Mouse (Mus musculus) central nervous system, embryonic 14 days (tissue): Measurements from ENCODE around the gene Insyn1. TPM values are rescaled to one million over a fixed set of nuclear protein-coding genes. Genes with fewer than 3 reads are reported as not detected.

Experiments used
- polyA plus RNA-seq: library from polyadenylated mRNA; depleted of rRNA; stranded (reverse); fragments of >200 nt; gene quantifications from 2 replicates; pipeline ENCODE4 v1.2.3, GENCODE M21; 2012; rRNA removed

Gene Insyn1
- polyA plus RNA-seq = 37.9 and 38.7 TPM in 2 replicates

DNA sequence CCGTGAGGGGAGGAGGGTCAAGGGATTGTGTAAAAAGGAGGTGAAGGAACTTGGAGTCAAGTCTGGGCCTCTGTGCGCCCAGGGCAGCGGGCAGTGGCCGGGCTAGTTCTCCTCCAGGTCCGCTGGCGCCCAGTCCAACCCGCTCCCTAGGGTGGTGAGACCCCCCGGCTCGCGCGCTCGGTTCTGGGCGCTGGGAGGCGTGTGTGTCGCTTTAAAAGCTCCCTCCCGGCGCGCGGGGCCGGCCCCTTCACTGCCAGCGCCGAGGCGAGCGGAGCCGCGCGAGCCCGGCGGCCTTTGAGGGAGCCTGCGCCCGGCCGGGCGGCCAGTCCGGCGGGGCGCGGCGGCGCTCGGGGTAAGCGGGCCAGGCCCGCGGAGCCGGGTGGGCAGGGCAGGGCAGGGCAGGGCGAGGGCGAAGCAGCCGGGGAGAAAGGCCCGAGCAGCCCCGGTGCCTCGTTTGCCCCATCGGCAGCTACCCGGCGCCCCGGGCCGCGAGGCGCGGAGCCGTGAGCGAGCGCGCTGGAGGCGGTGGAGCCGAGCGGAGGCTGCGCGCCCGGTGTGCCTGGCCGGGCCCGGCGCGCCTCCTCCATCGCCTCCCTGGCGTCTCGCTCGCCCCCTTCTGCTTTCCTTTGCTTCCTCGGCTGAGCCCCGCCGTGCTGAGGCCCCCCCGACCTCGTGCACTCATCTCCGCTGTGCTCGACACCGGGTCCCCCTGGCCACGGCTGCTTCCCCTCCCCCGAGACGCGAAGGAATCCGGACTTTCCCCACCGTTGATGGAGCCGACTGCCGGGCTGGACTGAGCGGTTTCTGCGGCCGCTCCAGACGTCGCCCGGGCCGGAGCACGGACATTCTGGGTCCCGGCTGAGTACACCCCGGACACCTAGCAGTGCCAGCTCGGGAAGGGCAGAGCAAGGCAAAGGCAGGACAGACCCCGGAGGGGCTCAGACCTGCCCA, at the start of gene Insyn1:
Gene Insyn1 (plus strand): TSS at position 753 of the 951 bp plus-strand sequence.

Other genes with a start within 250 kb of the Insyn1 start
- gene Pml, start 238.8 kb upstream of the Insyn1 start, polyA plus RNA-seq = 8.6 and 10.5 TPM in 2 replicates
- 107 and 109 TPM in 2 replicates for gene Stoml1, start 235.4 kb upstream of the Insyn1 start, polyA plus RNA-seq
- 14.1 and 26.8 TPM in 2 replicates for gene Loxl1, start 175.4 kb upstream of the Insyn1 start, polyA plus RNA-seq
- gene Tbc1d21, start 118.1 kb upstream of the Insyn1 start, polyA plus RNA-seq = not detected in 2 replicates
- 35.1 and 42.2 TPM in 2 replicates for gene Cd276, start 66.8 kb downstream of the Insyn1 start, polyA plus RNA-seq
- 328 and 355 TPM in 2 replicates for gene Nptn, start 93.6 kb downstream of the Insyn1 start, polyA plus RNA-seq